9 mouse cellular contexts compared by ENCODE assay signal in genomic region chr4:141362937-141363548, GRCm38 (mm10). TPM values are rescaled to one million over a fixed set of nuclear protein-coding genes. Genes with fewer than 3 reads are reported as not detected.
DNase-seq lines count a peak whose midpoint lies in the region; ATAC-seq and TF ChIP-seq lines count a peak whose summit lies in the region.
"Had no signal": no experiment of that assay in that cellular context is flagged by ENCODE, and none has a peak within 500 bp of the region (broad histone marks: within the 10 kb centered on the region; RNA-seq: fewer than 3 reads in every experiment).

No protein-coding gene starts in this region.

- H3K36me3 ChIP-seq in ES-Bruce4 (ENCODE audit: control insufficient read depth, insufficient read depth, low read length, poor library complexity, severe bottlenecking): no peaks in the 10 kb centered on the region
- no peaks in the 10 kb centered on the region for H3K36me3 ChIP-seq in embryonic facial prominence, embryonic 14.5 days (ENCODE audit: control insufficient read depth, insufficient read depth, low read length)
- no peaks in the 10 kb centered on the region for H3K36me3 ChIP-seq in lung, embryonic 15.5 days
- H3K36me3 ChIP-seq: limb, embryonic 12.5 days had no signal

- no peak overlapping the region for H3K9ac ChIP-seq in ES-Bruce4 (ENCODE audit: low read depth, poor library complexity, severe bottlenecking)
- no peak overlapping the region for H3K9ac ChIP-seq in embryonic facial prominence, embryonic 14.5 days (ENCODE audit: low read depth, low read length)
- no peak overlapping the region for H3K9ac ChIP-seq in lung, embryonic 15.5 days
- H3K9ac ChIP-seq: limb, embryonic 12.5 days had no signal

- TF ChIP-seq EP300 in ES-Bruce4 (IDR thresholded peaks at IDR 0.05; ENCODE audit: insufficient read depth, low read depth, low read length): no peak

- no peak for ATAC-seq in embryonic facial prominence, embryonic 14.5 days (ENCODE audit: low read depth)
- ATAC-seq in lung, embryonic 15.5 days (ENCODE audit: borderline replicate concordance, extremely low read depth, low FRiP score, low TSS enrichment): no peak; the same call in 1 of the 2 replicates

- peak; percentile 62 for TF ChIP-seq CTCF in ES-Bruce4 (IDR thresholded peaks at IDR 0.05; ENCODE audit: low read depth, low read length)
- TF ChIP-seq CTCF in bone marrow macrophage, adult 2 months (IDR thresholded peaks at IDR 0.05; ENCODE audit: low read depth, low read length): peak; percentile 69

- H3K27ac ChIP-seq in ES-Bruce4 (ENCODE audit: insufficient read depth, low read length): no peak overlapping the region
- no peak overlapping the region for H3K27ac ChIP-seq in bone marrow macrophage, adult 2 months (ENCODE audit: insufficient read depth, low read depth, low read length)
- no peak overlapping the region for H3K27ac ChIP-seq in embryonic facial prominence, embryonic 14.5 days (replicated peaks; ENCODE audit: low read depth, low read length)
- peak overlapping the region; percentile 15; the same call in 1 of the 2 replicates for H3K27ac ChIP-seq in lung, embryonic 15.5 days
- H3K27ac ChIP-seq: limb, embryonic 12.5 days had no signal

- H3K4me1 ChIP-seq in ES-Bruce4 (ENCODE audit: control insufficient read depth, insufficient read depth, low read length): peaks cover 9% of the 10 kb centered on the region
- H3K4me1 ChIP-seq in bone marrow macrophage, adult 2 months (ENCODE audit: control insufficient read depth, insufficient read depth, low read length): no peaks in the 10 kb centered on the region
- no peaks in the 10 kb centered on the region for H3K4me1 ChIP-seq in embryonic facial prominence, embryonic 14.5 days (ENCODE audit: control insufficient read depth, insufficient read depth, low read length)
- peaks cover 26% of the 10 kb centered on the region; the same call in 1 of the 2 replicates for H3K4me1 ChIP-seq in lung, embryonic 15.5 days

- H3K4me3 ChIP-seq in ES-Bruce4 (ENCODE audit: low read depth, low read length): no peak overlapping the region
- H3K4me3 ChIP-seq in bone marrow macrophage, adult 2 months (ENCODE audit: insufficient read depth, low read length): no peak overlapping the region
- no peak overlapping the region for H3K4me3 ChIP-seq in embryonic facial prominence, embryonic 14.5 days (ENCODE audit: low read depth, low read length)
- H3K4me3 ChIP-seq in lung, embryonic 15.5 days: no peak overlapping the region
- H3K4me3 ChIP-seq: limb, embryonic 12.5 days had no signal

- intact Hi-C loops in heart, postnatal 14 days (cut with DNase I): loop anchor here (1.0 to 5.0 kb wide), 4 partner anchors 46 to 221 kb away; no protein-coding TSS in a partner anchor

- TF ChIP-seq POLR2A in ES-Bruce4 (IDR thresholded peaks at IDR 0.05; ENCODE audit: insufficient read depth, low read length): no peak
- TF ChIP-seq POLR2A in bone marrow macrophage, adult 2 months (IDR thresholded peaks at IDR 0.05; ENCODE audit: borderline replicate concordance, low read depth, low read length): no peak

- no peaks in the 10 kb centered on the region for H3K27me3 ChIP-seq in ES-Bruce4 (ENCODE audit: control insufficient read depth, insufficient read depth, low read length, poor library complexity, severe bottlenecking)
- peaks cover 29% of the 10 kb centered on the region for H3K27me3 ChIP-seq in embryonic facial prominence, embryonic 14.5 days (replicated peaks; ENCODE audit: control insufficient read depth, insufficient read depth, low read length)
- H3K27me3 ChIP-seq in lung, embryonic 15.5 days: peaks cover 40% of the 10 kb centered on the region

- 26% methylated on average over 11 of the region's 11 CpGs for WGBS in embryonic facial prominence, embryonic 14.5 days
- WGBS in lung, embryonic 15.5 days: 26% methylated on average over 11 of the region's 11 CpGs

- DNase-seq in embryonic facial prominence, embryonic 14.5 days (ENCODE audit: low spot score): peak; percentile 89
- peak; percentile 83 to 89 for DNase-seq in heart, postnatal 14 days
- DNase-seq in layer of hippocampus, adult 18-20 months (ENCODE audit: low spot score in 2 of 2): peak; percentile 53 to 85
- DNase-seq in ovary, postnatal 36 days (ENCODE audit: low spot score): peak; percentile 65
- DNase-seq in thymus, postnatal 4 days: peak; percentile 83

- no peak overlapping the region for H3K4me2 ChIP-seq in embryonic facial prominence, embryonic 14.5 days (ENCODE audit: low read depth, low read length)
- no peak overlapping the region for H3K4me2 ChIP-seq in lung, embryonic 15.5 days
- H3K4me2 ChIP-seq: limb, embryonic 12.5 days had no signal

- no peaks in the 10 kb centered on the region for H3K9me3 ChIP-seq in ES-Bruce4 (replicated peaks; ENCODE audit: control insufficient read depth, insufficient read depth, low read length, poor library complexity, severe bottlenecking)
- H3K9me3 ChIP-seq in embryonic facial prominence, embryonic 14.5 days (ENCODE audit: control insufficient read depth, low read length): no peaks in the 10 kb centered on the region
- no peaks in the 10 kb centered on the region for H3K9me3 ChIP-seq in lung, embryonic 15.5 days
- H3K9me3 ChIP-seq: limb, embryonic 12.5 days had no signal

RNA-seq across cellular contexts. Expression of gene Fam131c, which starts 5.0 kb away (rescaled TPM):
- polyA plus RNA-seq in ES-Bruce4 (2011; ENCODE audit: insufficient read depth, insufficient read length, low read depth, missing spikeins): 3.0 and 3.6 TPM in 2 replicates
- not detected in 2 replicates for polyA plus RNA-seq in bone marrow macrophage, adult 2 months (2012; ENCODE audit: insufficient read depth, insufficient read length, missing spikeins)
- 2.2 and 2.9 TPM in 2 replicates for polyA plus RNA-seq in embryonic facial prominence, embryonic 14.5 days (2014; fragmentation: Nextera tagmentation; extraction: Ambion mirVana)
- under 1 TPM; 0.15 to 0.65 TPM for total RNA-seq in heart, postnatal 14 days (2021)
- total RNA-seq in layer of hippocampus, adult 18-20 months (2021): 1 to 10 TPM; 3.1 to 3.9 TPM
- 3.1 and 3.6 TPM in 2 replicates for polyA plus RNA-seq in lung, embryonic 15.5 days (2015; fragmentation: Nextera tagmentation; extraction: Ambion mirVana)

RNA-seq across cellular contexts. Expression of gene Clcnka, which starts 35.5 kb away (rescaled TPM):
- polyA plus RNA-seq in ES-Bruce4 (2011; ENCODE audit: insufficient read depth, insufficient read length, low read depth, missing spikeins): not detected in 2 replicates
- polyA plus RNA-seq in bone marrow macrophage, adult 2 months (2012; ENCODE audit: insufficient read depth, insufficient read length, missing spikeins): not detected in 2 replicates
- 1.2 and 1.3 TPM in 2 replicates for polyA plus RNA-seq in embryonic facial prominence, embryonic 14.5 days (2014; fragmentation: Nextera tagmentation; extraction: Ambion mirVana)
- not detected for total RNA-seq in heart, postnatal 14 days (2021)
- not detected for total RNA-seq in layer of hippocampus, adult 18-20 months (2021)
- 0.19 and 0.54 TPM in 2 replicates for polyA plus RNA-seq in lung, embryonic 15.5 days (2015; fragmentation: Nextera tagmentation; extraction: Ambion mirVana)

RNA-seq across cellular contexts. Expression of gene Clcnkb, which starts 52.8 kb away (rescaled TPM):
- polyA plus RNA-seq in ES-Bruce4 (2011; ENCODE audit: insufficient read depth, insufficient read length, low read depth, missing spikeins): 1.0 and 1.5 TPM in 2 replicates
- not detected in 2 replicates for polyA plus RNA-seq in bone marrow macrophage, adult 2 months (2012; ENCODE audit: insufficient read depth, insufficient read length, missing spikeins)
- polyA plus RNA-seq in embryonic facial prominence, embryonic 14.5 days (2014; fragmentation: Nextera tagmentation; extraction: Ambion mirVana): not detected in 2 replicates
- 1 to 10 TPM in 1 of 2 experiments, under 1 TPM in 1; 0.83 to 1.5 TPM for total RNA-seq in heart, postnatal 14 days (2021)
- total RNA-seq in layer of hippocampus, adult 18-20 months (2021): not detected
- 0.16 TPM in 1 of 2 replicates, not detected in the other for polyA plus RNA-seq in lung, embryonic 15.5 days (2015; fragmentation: Nextera tagmentation; extraction: Ambion mirVana)
- polyA plus RNA-seq: limb, embryonic 12.5 days had no signal

RNA-seq across cellular contexts. Expression of gene Hspb7, which starts 57.5 kb away (rescaled TPM):
- polyA plus RNA-seq in ES-Bruce4 (2011; ENCODE audit: insufficient read depth, insufficient read length, low read depth, missing spikeins): 0.40 TPM in 1 of 2 replicates, not detected in the other
- polyA plus RNA-seq in bone marrow macrophage, adult 2 months (2012; ENCODE audit: insufficient read depth, insufficient read length, missing spikeins): not detected in 2 replicates
- 3.4 and 8.8 TPM in 2 replicates for polyA plus RNA-seq in embryonic facial prominence, embryonic 14.5 days (2014; fragmentation: Nextera tagmentation; extraction: Ambion mirVana)
- 100 to 1,000 TPM; 760 to 902 TPM for total RNA-seq in heart, postnatal 14 days (2021)
- not detected for total RNA-seq in layer of hippocampus, adult 18-20 months (2021)
- polyA plus RNA-seq in lung, embryonic 15.5 days (2015; fragmentation: Nextera tagmentation; extraction: Ambion mirVana): 3.2 and 4.8 TPM in 2 replicates
- polyA plus RNA-seq: limb, embryonic 12.5 days had no signal
